In genomic region chr7:45705873-45706281, GRCm38 (mm10) we compare ENCODE assay signal across 8 mouse cellular contexts. TPM values are rescaled to one million over a fixed set of nuclear protein-coding genes. Genes with fewer than 3 reads are reported as not detected.
DNase-seq lines count a peak whose midpoint lies in the region; ATAC-seq and TF ChIP-seq lines count a peak whose summit lies in the region.

No protein-coding gene starts in this region.

- no peak for ATAC-seq in forebrain, embryonic 12.5 days (ENCODE audit: low FRiP score)
- ATAC-seq in activated CD4-positive, CD25-positive, alpha-beta regulatory T cell, adult 4 months, result no peak

- WGBS in forebrain, embryonic 12.5 days, result 1% methylated on average over 7 of the region's 7 CpGs
- WGBS in lung, adult 2 months, result 0% methylated on average over 7 of the region's 7 CpGs

- peak overlapping the region; percentile 79 for H3K9ac ChIP-seq in forebrain, embryonic 12.5 days

- TF ChIP-seq CTCF in layer of hippocampus, adult 2 months (conservative IDR thresholded peaks at IDR 0.05), result no peak
- no peak for TF ChIP-seq CTCF in lung, adult 2 months (IDR thresholded peaks at IDR 0.05; ENCODE audit: insufficient read depth, low read length)

- peak overlapping the region; percentile 51; the same call in 1 of the 2 replicates for H3K27ac ChIP-seq in forebrain, embryonic 12.5 days
- peak overlapping the region; percentile 99 for H3K27ac ChIP-seq in layer of hippocampus, adult 2 months

- H3K4me3 ChIP-seq in forebrain, embryonic 12.5 days (replicated peaks), result peak overlapping the region; percentile 61
- peak overlapping the region; percentile 72 for H3K4me3 ChIP-seq in layer of hippocampus, adult 2 months
- peak overlapping the region; percentile 82 for H3K4me3 ChIP-seq in lung, adult 2 months (replicated peaks; ENCODE audit: extremely low read depth, low read depth, low read length)

- peaks cover 8% of the 10 kb centered on the region; the same call in 1 of the 2 replicates for H3K27me3 ChIP-seq in forebrain, embryonic 12.5 days

- no peaks in the 10 kb centered on the region for H3K9me3 ChIP-seq in forebrain, embryonic 12.5 days

- peak overlapping the region; percentile 99 for H3K4me2 ChIP-seq in forebrain, embryonic 12.5 days

- peak; percentile 76; the same call in 1 of the 2 replicates for TF ChIP-seq POLR2A in lung, adult 2 months (IDR thresholded peaks at IDR 0.05; ENCODE audit: borderline replicate concordance, extremely low read depth, low read depth, low read length)

- intact Hi-C loops in heart, postnatal 25 days (cut with DNase I), result no loop called here

- peak; percentile 79 for DNase-seq in ES-CJ7 (ENCODE audit: low read depth, low spot score)
- DNase-seq in adrenal gland, postnatal 25 days, result peak; percentile 85
- DNase-seq in heart, postnatal 25 days (ENCODE audit: low spot score), result peak; percentile 91
- peak; percentile 83 to 84 for DNase-seq in layer of hippocampus, adult 2 months (ENCODE audit: low spot score in 2 of 2)
- DNase-seq in lung, adult 2 months, result peak; percentile 73
- peak; percentile 72 for DNase-seq in retina, postnatal 1 day

- peaks cover 14% of the 10 kb centered on the region for H3K36me3 ChIP-seq in forebrain, embryonic 12.5 days (replicated peaks)

- peaks cover 78% of the 10 kb centered on the region for H3K4me1 ChIP-seq in forebrain, embryonic 12.5 days
- peaks cover 14% of the 10 kb centered on the region for H3K4me1 ChIP-seq in lung, adult 2 months (ENCODE audit: control insufficient read depth, insufficient read depth, low read length)

RNA-seq across cellular contexts. Expression of gene Dbp, which starts 1.0 kb away (rescaled TPM):
- total RNA-seq in adrenal gland, postnatal 25 days (2021), result 282 and 444 TPM in 2 replicates
- 3.8 and 3.9 TPM in 2 replicates for polyA plus RNA-seq in forebrain, embryonic 12.5 days (2016; fragmentation: Nextera tagmentation; extraction: Ambion mirVana)
- 100 to 1,000 TPM in 1 of 2 experiments, 10 to 100 TPM in 1; 13.6 to 153 TPM for total RNA-seq in heart, postnatal 25 days (2021)
- 10 to 100 TPM; 69.2 to 72.8 TPM for total RNA-seq in layer of hippocampus, adult 2 months (2021)
- 43.1 and 133 TPM in 2 replicates for polyA plus RNA-seq in lung, adult 2 months (2012; rRNA removed)
- 1 to 10 TPM; 5.2 to 8.5 TPM for polyA plus RNA-seq in activated CD4-positive, CD25-positive, alpha-beta regulatory T cell, adult 4 months (2017; shearing (Covaris generic))

RNA-seq across cellular contexts. Expression of gene Car11, which starts 6.2 kb away (rescaled TPM):
- 15.7 and 15.8 TPM in 2 replicates for total RNA-seq in adrenal gland, postnatal 25 days (2021)
- 10.2 and 11.0 TPM in 2 replicates for polyA plus RNA-seq in forebrain, embryonic 12.5 days (2016; fragmentation: Nextera tagmentation; extraction: Ambion mirVana)
- 1 to 10 TPM; 2.5 to 3.8 TPM for total RNA-seq in heart, postnatal 25 days (2021)
- 100 to 1,000 TPM; 184 to 211 TPM for total RNA-seq in layer of hippocampus, adult 2 months (2021)
- 5.1 and 6.2 TPM in 2 replicates for polyA plus RNA-seq in lung, adult 2 months (2012; rRNA removed)
- under 1 TPM in 1 of 2 experiments, not detected in 1; 0.51 TPM for polyA plus RNA-seq in activated CD4-positive, CD25-positive, alpha-beta regulatory T cell, adult 4 months (2017; shearing (Covaris generic))

RNA-seq across cellular contexts. Expression of gene Rpl18, which starts 9.4 kb away (rescaled TPM):
- 964 and 1,249 TPM in 2 replicates for total RNA-seq in adrenal gland, postnatal 25 days (2021)
- polyA plus RNA-seq in forebrain, embryonic 12.5 days (2016; fragmentation: Nextera tagmentation; extraction: Ambion mirVana), result 707 and 745 TPM in 2 replicates
- total RNA-seq in heart, postnatal 25 days (2021), result 100 to 1,000 TPM; 507 to 553 TPM
- 100 to 1,000 TPM; 342 to 353 TPM for total RNA-seq in layer of hippocampus, adult 2 months (2021)
- polyA plus RNA-seq in lung, adult 2 months (2012; rRNA removed), result 1,119 and 1,194 TPM in 2 replicates
- 1,000 to 10,000 TPM; 2,566 to 2,766 TPM for polyA plus RNA-seq in activated CD4-positive, CD25-positive, alpha-beta regulatory T cell, adult 4 months (2017; shearing (Covaris generic))

RNA-seq across cellular contexts. Expression of gene Sec1, which starts 11.7 kb away (rescaled TPM):
- 0.39 TPM in 1 of 2 replicates, not detected in the other for total RNA-seq in adrenal gland, postnatal 25 days (2021)
- polyA plus RNA-seq in forebrain, embryonic 12.5 days (2016; fragmentation: Nextera tagmentation; extraction: Ambion mirVana), result 0.64 and 0.68 TPM in 2 replicates
- total RNA-seq in heart, postnatal 25 days (2021), result under 1 TPM in 1 of 2 experiments, not detected in 1; 0.16 TPM
- total RNA-seq in layer of hippocampus, adult 2 months (2021), result 1 to 10 TPM; 2.2 to 2.3 TPM
- 3.7 and 4.5 TPM in 2 replicates for polyA plus RNA-seq in lung, adult 2 months (2012; rRNA removed)
- polyA plus RNA-seq in activated CD4-positive, CD25-positive, alpha-beta regulatory T cell, adult 4 months (2017; shearing (Covaris generic)), result not detected

RNA-seq across cellular contexts. Expression of gene Sphk2, which starts 11.9 kb away (rescaled TPM):
- 38.2 and 42.0 TPM in 2 replicates for total RNA-seq in adrenal gland, postnatal 25 days (2021)
- polyA plus RNA-seq in forebrain, embryonic 12.5 days (2016; fragmentation: Nextera tagmentation; extraction: Ambion mirVana), result 26.5 and 30.1 TPM in 2 replicates
- 10 to 100 TPM; 15.8 to 16.7 TPM for total RNA-seq in heart, postnatal 25 days (2021)
- 10 to 100 TPM; 32.3 to 35.8 TPM for total RNA-seq in layer of hippocampus, adult 2 months (2021)
- polyA plus RNA-seq in lung, adult 2 months (2012; rRNA removed), result 59.7 and 62.4 TPM in 2 replicates
- polyA plus RNA-seq in activated CD4-positive, CD25-positive, alpha-beta regulatory T cell, adult 4 months (2017; shearing (Covaris generic)), result 10 to 100 TPM; 10.2 to 19.6 TPM

Comparison
In these comparisons a context has a peak if more than half of its experiments do, and no peak if none do; other contexts are left out.
1. RNA of gene Car11, which starts 6.2 kb away (total RNA-seq): 184 to 211 TPM in layer of hippocampus, adult 2 months; 15.7 to 15.8 TPM in adrenal gland, postnatal 25 days and 2.5 to 3.8 TPM in heart, postnatal 25 days; every median in the first group is over 10 times any median in the second.
2. Peak in every context shown above with its lines, with median percentiles within 50 percentile points of each other: DNase-seq and H3K4me3 ChIP-seq.